Mouse (Mus musculus): ENCODE data around the gene Sco2. TPM values are rescaled to one million over a fixed set of nuclear protein-coding genes. Genes with fewer than 3 reads are reported as not detected.

Sco2 gene
- total and polyA plus RNA-seq, 3 experiments, result 17.1 to 34.7 (median 27.2) TPM

DNA sequence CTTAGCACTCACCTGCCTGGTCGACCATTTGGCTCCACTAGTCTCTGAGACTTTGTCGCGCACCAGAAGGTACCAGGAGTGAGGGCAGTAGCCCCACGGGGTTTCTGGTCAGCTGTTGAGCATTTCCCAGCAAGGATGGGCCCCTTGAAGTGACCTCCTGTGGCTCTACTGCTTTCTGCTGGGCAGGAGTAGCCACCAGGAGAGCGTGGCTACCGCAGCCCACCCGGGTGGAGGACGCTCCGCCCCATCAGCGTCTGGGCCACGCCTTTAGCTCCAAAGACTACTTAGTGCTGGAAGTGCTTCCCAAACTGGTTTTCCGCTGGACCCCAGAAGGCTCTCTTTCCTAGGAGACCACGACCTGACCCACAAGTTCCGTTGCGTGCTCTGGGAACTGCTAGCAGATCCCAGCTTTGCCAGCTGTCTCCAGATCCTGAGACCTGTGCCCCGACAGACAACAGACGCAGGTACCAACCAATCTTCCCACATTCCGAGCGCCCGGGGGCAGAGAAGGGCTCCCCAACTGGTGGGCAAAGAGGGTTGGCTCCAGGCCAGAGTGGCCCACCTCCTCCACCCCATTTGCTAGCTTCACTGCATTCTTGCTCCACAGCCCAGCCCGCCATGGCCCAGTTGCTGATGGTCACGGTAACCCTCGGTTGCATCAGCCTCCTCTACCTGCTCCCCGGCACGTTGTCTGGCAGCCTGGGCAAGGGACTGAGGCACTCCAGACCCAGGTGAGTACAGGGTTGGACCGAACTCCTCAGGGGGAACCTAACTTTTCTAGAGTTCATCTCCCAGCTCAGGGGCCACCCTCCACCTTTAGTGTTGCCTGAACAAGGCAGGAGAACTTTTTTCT is 50.8 kb downstream of the Sco2 start, which contains the start of gene Adm2:
Gene Adm2, plus strand, starts transcription at position 51 of the 853 bp plus-strand sequence.
- peak within 1 kb of the TSS; percentile 48 for H3K4me2 ChIP-seq (ENCODE audit: insufficient read depth, low read depth, poor library complexity, severe bottlenecking)

More for the DNA sequence above, 50.8 kb downstream of the Sco2 start, which contains the start of gene Adm2:
- no peaks in the 10 kb centered on the region for H3K27me3 ChIP-seq (replicated peaks)
- H3K9ac ChIP-seq (ENCODE audit: insufficient read depth, low read depth), result peak within 1 kb of the TSS; percentile 64
- peak within 1 kb of the TSS; percentile 18 to 48 (median 26) for H3K4me3 ChIP-seq (replicated peaks in 1 of 3; ENCODE audit: low read depth in 2 of 3, low read length in 2 of 3, poor library complexity in 1 of 3)
- DNase-seq (ENCODE audit: extremely low read depth), result no peak
- H3K4me1 ChIP-seq (ENCODE audit: control insufficient read depth in 1 of 2, insufficient read depth in 2 of 2), result peaks cover 16 to 30% of the 10 kb centered on the region in 2 experiments
- TF ChIP-seq NELFE (IDR thresholded peaks at IDR 0.05; ENCODE audit: low read depth, low read length) (0 out of 2 replicates have a peak, but pooled peaks have one; percentile 18), MAX (IDR thresholded peaks at IDR 0.05; ENCODE audit: low read length) (peak; percentile 15; the same call in 1 of the 2 replicates), MYC (IDR thresholded peaks at IDR 0.05; ENCODE audit: low read depth, low read length) (peak; percentile 67; the same call in 1 of the 2 replicates), TCF12 (IDR thresholded peaks at IDR 0.05; ENCODE audit: low read depth, low read length) (peak; percentile 15; the same call in 1 of the 2 replicates), MEF2A (IDR thresholded peaks at IDR 0.05; ENCODE audit: borderline replicate concordance, low read depth, low read length) (no peak), TBP (conservative IDR thresholded peaks at IDR 0.05; ENCODE audit: low read depth, low read length) (no peak), MAZ (IDR thresholded peaks at IDR 0.05; ENCODE audit: low read depth, low read length) (no peak), CHD1 (IDR thresholded peaks at IDR 0.05; ENCODE audit: low read depth, low read length) (no peak)
- dilution Hi-C loops (cut with MboI; ENCODE audit: extremely low pct_ligation_motif_present, extremely low pct_unique_long_range_greater_than_20kb, low sequenced_read_pairs), result no loop called here
- in situ Hi-C loops (cut with MboI; ENCODE audit: low pct_ligation_motif_present, low pct_unique_long_range_greater_than_20kb, low sequenced_read_pairs), result no loop called here
- H3K36me3 ChIP-seq (replicated peaks in 1 of 2; ENCODE audit: control insufficient read depth in 1 of 2, insufficient read depth in 1 of 2, low read length in 1 of 2), result no peaks in the 10 kb centered on the region
- no peak within 1 kb of the TSS for H3K27ac ChIP-seq (ENCODE audit: insufficient read depth, low read depth)
- no peaks in the 10 kb centered on the region for H3K9me3 ChIP-seq (replicated peaks; ENCODE audit: low read length)
- H3K79me2 ChIP-seq (replicated peaks; ENCODE audit: control insufficient read depth, extremely low read depth, insufficient read depth, poor library complexity, severe bottlenecking), result no peaks in the 10 kb centered on the region

Other genes starting within 250 kb of the Sco2 start
Only the 20 nearest of the 24 such genes appear.
- 40.1 and 51.5 TPM in 2 replicates for gene Plxnb2, start 193.1 kb downstream of the Sco2 start, total RNA-seq (2012; rRNA removed)
- 2.7 and 2.9 TPM in 2 replicates for gene Plxnb2, start 193.1 kb downstream of the Sco2 start, total RNA-seq (2014; rRNA removed)
- gene Plxnb2, start 193.1 kb downstream of the Sco2 start, polyA plus RNA-seq (2012; ENCODE audit: insufficient read length, low read depth), result 4.3 and 4.5 TPM in 2 replicates
- 6.6 and 9.0 TPM in 2 replicates for gene Dennd6b, start 177.3 kb downstream of the Sco2 start, total RNA-seq (2012; rRNA removed)
- 4.1 and 4.5 TPM in 2 replicates for gene Dennd6b, start 177.3 kb downstream of the Sco2 start, total RNA-seq (2014; rRNA removed)
- gene Dennd6b, start 177.3 kb downstream of the Sco2 start, polyA plus RNA-seq (2012; ENCODE audit: insufficient read length, low read depth), result 8.8 and 9.1 TPM in 2 replicates
- 10.0 and 14.7 TPM in 2 replicates for gene Ppp6r2, start 162.3 kb downstream of the Sco2 start, total RNA-seq (2012; rRNA removed)
- 5.8 and 8.7 TPM in 2 replicates for gene Ppp6r2, start 162.3 kb downstream of the Sco2 start, total RNA-seq (2014; rRNA removed)
- gene Ppp6r2, start 162.3 kb downstream of the Sco2 start, polyA plus RNA-seq (2012; ENCODE audit: insufficient read length, low read depth), result 6.8 and 10.3 TPM in 2 replicates
- gene Sbf1, start 58.5 kb downstream of the Sco2 start, total RNA-seq (2012; rRNA removed), result 64.6 and 79.1 TPM in 2 replicates
- gene Sbf1, start 58.5 kb downstream of the Sco2 start, total RNA-seq (2014; rRNA removed), result 22.6 and 34.6 TPM in 2 replicates
- gene Sbf1, start 58.5 kb downstream of the Sco2 start, polyA plus RNA-seq (2012; ENCODE audit: insufficient read length, low read depth), result 65.3 and 69.3 TPM in 2 replicates
- gene Adm2, start 51.1 kb downstream of the Sco2 start, total RNA-seq (2012; rRNA removed), result 1.8 and 4.5 TPM in 2 replicates
- 0.18 and 0.23 TPM in 2 replicates for gene Adm2, start 51.1 kb downstream of the Sco2 start, total RNA-seq (2014; rRNA removed)
- 0.66 and 0.82 TPM in 2 replicates for gene Adm2, start 51.1 kb downstream of the Sco2 start, polyA plus RNA-seq (2012; ENCODE audit: insufficient read length, low read depth)
- not detected in 2 replicates for gene Miox, start 39.4 kb downstream of the Sco2 start, total RNA-seq (2012; rRNA removed)
- not detected in 2 replicates for gene Miox, start 39.4 kb downstream of the Sco2 start, total RNA-seq (2014; rRNA removed)
- gene Miox, start 39.4 kb downstream of the Sco2 start, polyA plus RNA-seq (2012; ENCODE audit: insufficient read length, low read depth), result not detected in 2 replicates
- gene Lmf2, start 18.2 kb downstream of the Sco2 start, total RNA-seq (2012; rRNA removed), result 18.5 and 18.8 TPM in 2 replicates
- gene Lmf2, start 18.2 kb downstream of the Sco2 start, total RNA-seq (2014; rRNA removed), result 9.1 and 9.9 TPM in 2 replicates
- gene Lmf2, start 18.2 kb downstream of the Sco2 start, polyA plus RNA-seq (2012; ENCODE audit: insufficient read length, low read depth), result 28.2 and 36.2 TPM in 2 replicates
- 134 and 151 TPM in 2 replicates for gene Ncaph2, start 18.1 kb downstream of the Sco2 start, total RNA-seq (2012; rRNA removed)
- gene Ncaph2, start 18.1 kb downstream of the Sco2 start, total RNA-seq (2014; rRNA removed), result 106 and 108 TPM in 2 replicates
- gene Ncaph2, start 18.1 kb downstream of the Sco2 start, polyA plus RNA-seq (2012; ENCODE audit: insufficient read length, low read depth), result 95.4 and 122 TPM in 2 replicates
- gene Tymp, start 3.2 kb upstream of the Sco2 start, total RNA-seq (2012; rRNA removed), result 1.1 and 1.4 TPM in 2 replicates
- 2.3 and 2.4 TPM in 2 replicates for gene Tymp, start 3.2 kb upstream of the Sco2 start, total RNA-seq (2014; rRNA removed)
- gene Tymp, start 3.2 kb upstream of the Sco2 start, polyA plus RNA-seq (2012; ENCODE audit: insufficient read length, low read depth), result 1.1 and 1.5 TPM in 2 replicates
- not detected in 2 replicates for gene Odf3b, start 5.4 kb upstream of the Sco2 start, total RNA-seq (2012; rRNA removed)
- not detected in 2 replicates for gene Odf3b, start 5.4 kb upstream of the Sco2 start, total RNA-seq (2014; rRNA removed)
- gene Odf3b, start 5.4 kb upstream of the Sco2 start, polyA plus RNA-seq (2012; ENCODE audit: insufficient read length, low read depth), result not detected in 2 replicates
- not detected in 2 replicates for gene Klhdc7b, start 11.1 kb upstream of the Sco2 start, total RNA-seq (2012; rRNA removed)
- gene Klhdc7b, start 11.1 kb upstream of the Sco2 start, total RNA-seq (2014; rRNA removed), result not detected in 2 replicates
- not detected in 2 replicates for gene Klhdc7b, start 11.1 kb upstream of the Sco2 start, polyA plus RNA-seq (2012; ENCODE audit: insufficient read length, low read depth)
- gene Syce3, start 36.7 kb upstream of the Sco2 start, total RNA-seq (2012; rRNA removed), result not detected in 2 replicates
- gene Syce3, start 36.7 kb upstream of the Sco2 start, total RNA-seq (2014; rRNA removed), result not detected in 2 replicates
- not detected in 2 replicates for gene Syce3, start 36.7 kb upstream of the Sco2 start, polyA plus RNA-seq (2012; ENCODE audit: insufficient read length, low read depth)
- gene Cpt1b, start 52.0 kb upstream of the Sco2 start, total RNA-seq (2012; rRNA removed), result 1.6 and 2.1 TPM in 2 replicates
- gene Cpt1b, start 52.0 kb upstream of the Sco2 start, total RNA-seq (2014; rRNA removed), result 1.2 and 1.5 TPM in 2 replicates
- 0.44 and 2.1 TPM in 2 replicates for gene Cpt1b, start 52.0 kb upstream of the Sco2 start, polyA plus RNA-seq (2012; ENCODE audit: insufficient read length, low read depth)
- 3.6 and 6.3 TPM in 2 replicates for gene C730034F03Rik, start 55.7 kb upstream of the Sco2 start, total RNA-seq (2012; rRNA removed)
- gene C730034F03Rik, start 55.7 kb upstream of the Sco2 start, total RNA-seq (2014; rRNA removed), result 0.35 and 0.36 TPM in 2 replicates
- gene C730034F03Rik, start 55.7 kb upstream of the Sco2 start, polyA plus RNA-seq (2012; ENCODE audit: insufficient read length, low read depth), result 0.44 and 1.1 TPM in 2 replicates
- gene Gm44502, start 55.9 kb upstream of the Sco2 start, total RNA-seq (2012; rRNA removed), result 0.13 and 0.34 TPM in 2 replicates
- 0.15 TPM in 1 of 2 replicates, not detected in the other for gene Gm44502, start 55.9 kb upstream of the Sco2 start, total RNA-seq (2014; rRNA removed)
- 1.9 TPM in 1 of 2 replicates, not detected in the other for gene Gm44502, start 55.9 kb upstream of the Sco2 start, polyA plus RNA-seq (2012; ENCODE audit: insufficient read length, low read depth)
- gene Chkb, start 56.1 kb upstream of the Sco2 start, total RNA-seq (2012; rRNA removed), result 24.0 and 26.4 TPM in 2 replicates
- gene Chkb, start 56.1 kb upstream of the Sco2 start, total RNA-seq (2014; rRNA removed), result 21.1 and 25.9 TPM in 2 replicates
- 25.0 and 31.8 TPM in 2 replicates for gene Chkb, start 56.1 kb upstream of the Sco2 start, polyA plus RNA-seq (2012; ENCODE audit: insufficient read length, low read depth)
- 0.04 TPM in 1 of 2 replicates, not detected in the other for gene Mapk8ip2, start 80.1 kb upstream of the Sco2 start, total RNA-seq (2012; rRNA removed)
- not detected in 2 replicates for gene Mapk8ip2, start 80.1 kb upstream of the Sco2 start, total RNA-seq (2014; rRNA removed)
- gene Mapk8ip2, start 80.1 kb upstream of the Sco2 start, polyA plus RNA-seq (2012; ENCODE audit: insufficient read length, low read depth), result not detected in 2 replicates
- gene Arsa, start 103.6 kb upstream of the Sco2 start, total RNA-seq (2012; rRNA removed), result 6.3 and 9.3 TPM in 2 replicates
- 8.3 and 10.3 TPM in 2 replicates for gene Arsa, start 103.6 kb upstream of the Sco2 start, total RNA-seq (2014; rRNA removed)
- 9.5 and 9.9 TPM in 2 replicates for gene Arsa, start 103.6 kb upstream of the Sco2 start, polyA plus RNA-seq (2012; ENCODE audit: insufficient read length, low read depth)
- not detected in 2 replicates for gene Shank3, start 125.8 kb upstream of the Sco2 start, total RNA-seq (2012; rRNA removed)
- not detected in 2 replicates for gene Shank3, start 125.8 kb upstream of the Sco2 start, total RNA-seq (2014; rRNA removed)
- gene Shank3, start 125.8 kb upstream of the Sco2 start, polyA plus RNA-seq (2012; ENCODE audit: insufficient read length, low read depth), result not detected in 2 replicates
- not detected in 2 replicates for gene Acr, start 194.5 kb upstream of the Sco2 start, total RNA-seq (2012; rRNA removed)
- not detected in 2 replicates for gene Acr, start 194.5 kb upstream of the Sco2 start, total RNA-seq (2014; rRNA removed)
- not detected in 2 replicates for gene Acr, start 194.5 kb upstream of the Sco2 start, polyA plus RNA-seq (2012; ENCODE audit: insufficient read length, low read depth)